Mouse (Mus musculus): ENCODE data around the gene Thsd4.

The Thsd4 gene

GRCm38 (mm10) chr9:60521806-60522264 is at the start of gene Thsd4:
Gene Thsd4, minus strand, starts transcription at chr9:60522046.
- DNase-seq, result peak; percentile 83 to 87

DNA sequence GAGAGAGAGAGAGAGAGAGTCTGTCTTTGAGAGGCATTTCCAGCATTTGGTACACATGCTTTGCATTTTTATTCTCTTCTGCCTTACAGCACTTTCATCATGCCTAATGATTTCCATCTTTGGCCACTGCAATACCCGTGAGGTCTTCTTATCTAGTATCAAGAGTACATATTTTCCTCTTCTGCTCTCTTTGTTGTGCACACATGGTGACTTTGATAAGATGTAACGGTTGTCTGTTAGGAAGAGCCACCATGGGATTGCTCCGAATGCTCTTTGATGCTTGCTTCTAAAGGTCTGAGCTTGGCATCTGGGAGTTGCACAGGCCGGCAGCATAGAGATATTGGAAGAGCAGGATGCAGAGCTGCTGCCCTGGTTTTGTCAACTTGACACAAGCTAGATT is 49.2 kb upstream of the Thsd4 start:
- DNase-seq, result no peak

DNA sequence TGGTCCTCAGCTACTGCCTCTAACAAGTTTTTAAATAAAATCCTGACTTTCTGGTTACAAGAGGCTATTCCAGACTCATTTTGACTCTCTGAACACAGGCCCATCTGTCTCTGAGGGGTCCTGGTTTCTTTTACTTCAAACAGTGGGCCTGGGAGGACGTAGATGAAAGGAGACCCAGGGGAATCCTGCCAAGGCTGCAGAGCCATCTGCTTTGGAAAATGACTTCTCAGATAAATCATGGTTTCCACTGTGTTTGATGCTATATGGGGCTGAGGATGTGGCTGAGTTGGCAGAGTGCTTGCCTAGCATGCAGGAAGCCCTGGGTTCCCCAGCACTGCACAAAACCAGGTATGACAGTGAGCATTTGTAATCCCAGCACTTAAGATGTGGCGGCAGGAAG is 47.5 kb upstream of the Thsd4 start:
- DNase-seq, result no peak

DNA sequence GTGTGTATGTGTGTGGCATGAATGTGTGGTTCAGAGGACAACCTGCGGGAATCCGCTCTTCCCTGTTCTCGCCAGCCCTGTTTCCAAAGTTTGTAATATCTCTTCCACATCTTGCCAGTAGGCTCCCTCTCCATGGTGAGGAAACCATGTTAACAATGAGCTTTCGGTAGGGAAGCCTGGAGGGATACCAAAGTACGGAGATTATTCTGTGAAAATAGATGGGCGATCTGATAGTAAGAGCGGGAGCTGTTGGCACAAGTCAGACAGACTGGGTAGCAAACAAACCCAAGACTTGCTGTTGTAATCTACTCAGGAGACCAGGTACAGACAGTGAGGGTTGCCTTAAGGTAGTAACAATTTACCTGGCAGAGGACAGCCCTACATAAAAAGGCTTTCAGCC is 42.0 kb upstream of the Thsd4 start:
- no peak for DNase-seq

DNA sequence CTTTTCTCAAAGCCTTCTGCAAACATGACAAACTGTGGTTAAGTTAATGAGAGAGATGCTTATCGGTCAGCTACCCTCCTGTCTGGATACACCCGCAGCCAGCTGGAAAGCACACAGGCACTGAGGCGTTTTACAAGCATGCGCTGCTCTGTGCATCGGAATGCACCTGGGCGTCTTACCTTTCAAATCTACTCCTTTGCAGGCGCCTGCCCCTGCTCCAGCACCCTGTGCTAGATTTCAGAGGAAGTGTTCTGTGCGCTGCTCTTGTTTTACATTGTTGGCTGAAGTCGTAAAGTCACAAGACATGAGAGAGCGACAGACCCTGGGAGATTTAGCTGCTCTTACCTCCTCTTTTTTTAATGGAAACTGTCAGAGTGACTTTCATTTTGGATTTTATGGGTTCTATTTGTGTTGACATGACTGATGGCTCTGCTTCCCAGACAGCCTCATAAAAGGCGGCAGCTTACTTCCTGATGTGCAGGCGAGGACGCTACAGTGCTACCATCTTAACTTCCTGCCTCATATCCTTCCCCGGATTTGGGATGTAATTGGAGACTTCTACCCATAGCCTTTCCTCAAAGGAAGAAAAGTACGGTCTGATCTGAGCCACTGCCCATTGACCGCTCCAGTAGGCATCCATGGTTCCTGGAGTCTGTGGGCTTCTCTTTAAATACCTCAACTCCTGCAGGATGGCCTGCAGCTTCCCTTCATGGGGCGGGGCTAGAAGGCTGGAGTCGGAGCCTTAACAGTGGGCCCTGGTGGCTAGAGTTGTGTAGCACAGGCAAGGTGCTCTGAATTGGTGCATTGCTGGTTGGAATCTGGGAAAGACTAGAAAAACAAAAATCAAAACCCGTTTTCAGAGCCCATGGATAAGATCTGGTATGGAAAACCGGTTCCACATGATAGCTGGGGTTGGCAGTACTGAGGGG is 40.9 kb upstream of the Thsd4 start:
- peak; percentile 73 to 83 for DNase-seq

GRCm38 (mm10) chr9:60561641-60562289 is 39.9 kb upstream of the Thsd4 start:
- peak; percentile 27 to 51 for DNase-seq

DNA sequence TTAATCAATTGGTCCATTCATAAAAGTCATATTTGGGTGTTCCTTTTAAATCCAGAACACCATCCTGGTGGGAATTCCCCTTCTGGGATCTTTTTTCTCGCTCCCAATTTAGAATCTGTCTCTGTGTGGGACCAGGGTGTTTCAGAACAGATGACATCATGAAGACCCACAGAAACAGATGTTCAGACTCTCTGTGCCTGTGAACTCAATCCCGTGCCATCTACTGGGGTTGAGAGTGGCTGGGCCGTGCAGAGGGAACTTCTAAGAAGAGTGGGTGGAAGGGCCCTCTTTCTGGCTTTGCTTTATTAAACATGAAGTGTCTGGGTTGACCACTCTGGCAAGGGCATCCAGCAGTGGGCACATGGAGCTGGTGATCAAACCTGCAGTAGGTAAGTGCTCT is 36.7 kb upstream of the Thsd4 start:
- no peak for DNase-seq

DNA sequence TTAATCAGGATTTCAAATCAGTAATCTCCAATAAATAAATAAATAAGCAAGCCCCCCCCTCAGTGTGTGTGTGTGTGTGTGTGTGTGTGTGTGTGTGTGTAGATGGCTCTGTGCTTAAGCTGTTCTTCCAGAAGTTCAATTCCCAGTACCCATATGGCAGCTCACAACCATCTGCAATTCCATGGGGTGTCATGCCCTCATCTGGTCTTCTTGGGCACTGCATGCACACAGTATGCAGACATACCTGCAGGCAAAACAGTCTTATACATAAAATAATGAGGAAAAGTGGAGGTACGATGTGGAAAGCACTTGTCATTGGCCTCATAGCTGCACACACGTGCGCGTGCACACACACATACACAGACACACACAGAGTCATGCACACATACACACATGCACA is 29.4 kb upstream of the Thsd4 start:
- DNase-seq, result no peak

DNA sequence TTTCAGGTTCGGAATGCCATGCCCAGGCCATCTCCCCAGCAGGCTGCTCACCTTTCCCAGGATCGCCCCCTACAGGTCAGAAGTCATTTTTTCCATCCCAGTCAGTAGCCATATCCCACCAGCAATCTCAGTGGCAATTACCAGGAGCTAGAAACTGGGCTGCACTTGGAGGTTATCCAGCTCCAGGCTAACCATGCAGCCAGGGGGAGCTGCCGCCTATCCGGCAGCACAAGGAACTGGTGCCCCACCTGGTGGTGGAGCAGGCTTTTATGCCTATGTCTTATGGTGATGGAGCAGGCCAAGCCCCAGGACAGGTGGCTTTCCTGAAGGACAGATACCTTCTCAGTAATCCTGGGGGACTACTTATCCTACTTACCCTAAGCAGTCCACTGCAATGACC is 26.3 kb upstream of the Thsd4 start:
- DNase-seq, result peak; percentile 75 to 82

- DNase-seq, result no peak
Measured at GRCm38 (mm10) chr9:60546169-60546568, 24.3 kb upstream of the Thsd4 start.

DNA sequence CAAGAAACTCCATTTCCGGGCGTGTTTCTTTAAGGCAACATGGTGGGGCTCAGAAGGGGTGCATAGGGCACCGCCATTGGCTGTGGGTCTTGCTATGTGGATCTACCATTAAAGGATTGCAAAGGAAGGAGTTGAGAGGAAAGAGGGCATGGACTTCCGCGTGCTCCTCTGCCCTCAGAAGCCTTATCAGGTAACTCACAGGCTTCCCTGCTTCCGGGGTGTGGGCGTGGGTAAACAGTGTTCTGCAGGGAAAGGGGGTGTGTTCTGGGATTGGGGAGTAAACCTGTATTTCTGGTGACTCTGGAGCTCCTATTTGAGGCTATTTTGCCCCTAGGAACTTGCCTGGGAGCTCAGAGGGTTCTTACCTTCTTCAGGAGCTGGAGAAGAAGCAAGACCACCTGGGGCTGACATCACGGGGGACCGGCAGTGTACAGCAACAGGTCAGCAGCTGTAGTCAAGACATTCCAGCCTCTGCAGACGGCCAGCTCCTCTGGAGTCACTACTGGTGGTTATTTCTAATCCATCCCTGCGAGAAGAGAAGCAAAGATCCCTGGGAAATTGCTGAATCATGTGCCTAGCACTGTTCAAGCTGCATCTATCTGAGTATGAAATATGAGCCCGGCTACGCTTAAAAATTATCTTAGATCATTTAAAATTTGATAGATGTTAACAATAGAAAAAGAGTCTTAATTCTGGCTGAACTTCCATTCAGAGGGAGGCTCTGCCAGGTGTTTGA is 23.7 kb upstream of the Thsd4 start:
- DNase-seq, result no peak

- no peak for DNase-seq
Measured at GRCm38 (mm10) chr9:60543422-60544015, 21.7 kb upstream of the Thsd4 start.

GRCm38 (mm10) chr9:60530310-60530709 is 8.5 kb upstream of the Thsd4 start:
- no peak for DNase-seq

GRCm38 (mm10) chr9:60529348-60530243 is 7.8 kb upstream of the Thsd4 start:
- DNase-seq, result no peak

DNA sequence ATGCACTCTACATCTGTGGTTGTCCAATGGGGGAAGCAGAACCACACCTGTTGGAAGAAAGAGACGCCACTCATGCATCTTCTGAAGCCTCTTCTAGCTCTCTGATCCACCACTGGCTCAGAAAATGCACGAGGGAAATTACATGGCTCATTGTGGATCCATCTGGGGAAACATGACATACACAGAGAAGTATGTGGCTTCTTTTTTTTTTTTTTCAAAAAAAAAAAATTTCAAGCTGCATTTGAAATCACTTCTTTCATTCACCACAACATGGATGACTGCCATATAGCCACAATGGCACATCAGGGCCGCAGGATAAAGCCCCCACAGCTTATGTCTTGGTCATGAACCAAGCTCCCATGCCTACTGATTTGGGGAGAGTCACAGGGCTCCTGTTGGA is 6.4 kb upstream of the Thsd4 start:
- no peak for DNase-seq

GRCm38 (mm10) chr9:60527836-60528235 is 6.0 kb upstream of the Thsd4 start:
- no peak for DNase-seq

GRCm38 (mm10) chr9:60527051-60527450 is 5.2 kb upstream of the Thsd4 start:
- DNase-seq, result no peak

DNA sequence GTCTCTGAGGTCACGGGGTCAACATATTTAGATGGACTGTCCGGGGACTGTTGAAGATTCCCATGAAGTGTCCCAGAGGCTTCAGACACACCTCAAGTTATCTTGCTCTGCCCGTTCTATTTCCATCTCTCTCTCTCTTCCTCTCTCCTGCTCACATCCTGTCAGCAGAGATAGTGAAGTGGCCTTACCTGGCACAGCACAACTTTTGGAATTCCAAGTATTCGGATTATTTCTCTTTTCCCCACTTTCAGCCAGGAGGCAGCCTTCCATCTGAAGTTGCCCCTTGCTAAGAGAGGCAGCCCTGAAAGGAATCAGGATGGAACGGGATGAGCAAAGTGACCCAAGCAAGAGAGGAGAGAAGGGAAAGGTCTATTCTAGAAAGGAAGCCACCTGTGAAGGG is 4.3 kb upstream of the Thsd4 start:
- no peak for DNase-seq

- no peak for DNase-seq
Measured at GRCm38 (mm10) chr9:60521143-60521542, 703 bp downstream of the Thsd4 start.

- no peak for DNase-seq
Measured at GRCm38 (mm10) chr9:60519601-60520000, 2.2 kb downstream of the Thsd4 start.

GRCm38 (mm10) chr9:60518216-60518615 is 3.6 kb downstream of the Thsd4 start:
- peak; percentile 61 to 73 for DNase-seq

DNA sequence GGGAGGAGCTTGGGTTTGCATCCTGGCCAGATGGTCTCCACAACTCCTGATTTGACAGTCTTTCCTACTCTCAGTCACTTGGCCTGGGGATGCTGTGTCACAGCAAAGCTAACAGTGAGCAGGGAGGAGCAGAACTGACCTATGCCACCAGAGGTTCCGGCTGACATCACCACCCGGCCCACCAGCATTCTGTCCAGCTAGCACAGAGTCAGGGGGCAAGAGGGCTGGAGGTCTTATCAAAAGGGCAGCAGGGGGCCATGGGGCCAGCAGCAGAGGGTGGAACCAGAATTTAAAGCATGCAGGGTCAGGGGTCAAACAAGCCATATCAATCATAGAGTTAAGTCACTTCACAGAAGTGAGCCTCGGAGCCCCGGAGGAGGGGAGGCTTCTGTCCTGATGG is 4.7 kb downstream of the Thsd4 start:
- peak; percentile 47 to 63 for DNase-seq

Data from kidney, postnatal 4 days (tissue).